In genomic region chr14:98169421-98170076, GRCm38 (mm10) we compare ENCODE assay signal across 8 mouse cellular contexts. TPM values are rescaled to one million over a fixed set of nuclear protein-coding genes. Genes with fewer than 3 reads are reported as not detected.
DNase-seq lines count a peak whose midpoint lies in the region; ATAC-seq and TF ChIP-seq lines count a peak whose summit lies in the region.

Dach1 (minus strand) TSS chr14:98169765.

- ATAC-seq in common myeloid progenitor, adult 5-6 weeks (replicated peaks; ENCODE audit: low read depth, poor library complexity, severe bottlenecking), result peak; percentile 61
- ATAC-seq in intestine, postnatal 0 days, result peak; percentile 62
- peak; percentile 71 for ATAC-seq in midbrain, embryonic 15.5 days (replicated peaks)
- ATAC-seq in stomach, embryonic 16.5 days (ENCODE audit: insufficient read depth, low FRiP score), result peak; percentile 67

- H3K4me3 ChIP-seq in gastrocnemius, adult 2 months, result peak within 1 kb of the TSS; percentile 82
- H3K4me3 ChIP-seq in intestine, postnatal 0 days (ENCODE audit: low read depth, low read length), result peak within 1 kb of the TSS; percentile 73
- peak within 1 kb of the TSS; percentile 82 for H3K4me3 ChIP-seq in midbrain, embryonic 15.5 days
- peak within 1 kb of the TSS; percentile 81 for H3K4me3 ChIP-seq in stomach, embryonic 16.5 days (replicated peaks; ENCODE audit: low read length)

- H3K27ac ChIP-seq in gastrocnemius, adult 2 months, result peak within 1 kb of the TSS; percentile 86
- H3K27ac ChIP-seq in intestine, postnatal 0 days (ENCODE audit: low read depth, low read length), result peak within 1 kb of the TSS; percentile 35; the same call in 1 of the 2 replicates
- H3K27ac ChIP-seq in midbrain, embryonic 15.5 days, result peak within 1 kb of the TSS; percentile 91
- H3K27ac ChIP-seq in stomach, embryonic 16.5 days (ENCODE audit: low read length), result peak within 1 kb of the TSS; percentile 82

- intact Hi-C loops in gastrocnemius, adult 2 months (cut with DNase I), result loop anchor here (10.0 kb wide), 1 partner anchor 585 kb away; no protein-coding TSS in a partner anchor

- peak within 1 kb of the TSS; percentile 55 for H3K9ac ChIP-seq in intestine, postnatal 0 days (ENCODE audit: low read depth, low read length)
- H3K9ac ChIP-seq in midbrain, embryonic 15.5 days, result peak within 1 kb of the TSS; percentile 84
- peak within 1 kb of the TSS; percentile 84 for H3K9ac ChIP-seq in stomach, embryonic 16.5 days (ENCODE audit: low read length)

- H3K4me2 ChIP-seq in intestine, postnatal 0 days (replicated peaks; ENCODE audit: low read depth), result peak within 1 kb of the TSS; percentile 93
- H3K4me2 ChIP-seq in midbrain, embryonic 15.5 days, result peak within 1 kb of the TSS; percentile 90
- H3K4me2 ChIP-seq in stomach, embryonic 16.5 days (ENCODE audit: low read depth, low read length), result peak within 1 kb of the TSS; percentile 93

- 1% methylated on average over 30 of the region's 32 CpGs for WGBS in intestine, postnatal 0 days
- WGBS in midbrain, embryonic 15.5 days, result under 1% methylated on average over 32 of the region's 32 CpGs
- 2% methylated on average over 31 of the region's 32 CpGs for WGBS in stomach, embryonic 16.5 days

- no peaks in the 10 kb centered on the region for H3K9me3 ChIP-seq in intestine, postnatal 0 days (ENCODE audit: control insufficient read depth)
- H3K9me3 ChIP-seq in midbrain, embryonic 15.5 days, result no peaks in the 10 kb centered on the region
- no peaks in the 10 kb centered on the region for H3K9me3 ChIP-seq in stomach, embryonic 16.5 days (replicated peaks; ENCODE audit: control insufficient read depth, low read length)

- DNase-seq in gastrocnemius, adult 2 months, result peak; percentile 29
- no peak for DNase-seq in gastrocnemius, adult 8-10 months (ENCODE audit: low spot score in 2 of 2)
- DNase-seq in heart, adult 11 months, result peak; percentile 97
- DNase-seq in liver, result peak; percentile 7

- TF ChIP-seq CTCF in gastrocnemius, adult 2 months (IDR thresholded peaks at IDR 0.05), result no peak
- TF ChIP-seq CTCF in intestine, postnatal 0 days (IDR thresholded peaks at IDR 0.05; ENCODE audit: low read depth), result no peak

- H3K36me3 ChIP-seq in intestine, postnatal 0 days (ENCODE audit: control insufficient read depth, insufficient read depth), result no peaks in the 10 kb centered on the region
- no peaks in the 10 kb centered on the region for H3K36me3 ChIP-seq in midbrain, embryonic 15.5 days (replicated peaks)
- H3K36me3 ChIP-seq in stomach, embryonic 16.5 days (ENCODE audit: control insufficient read depth, insufficient read depth, low read length), result no peaks in the 10 kb centered on the region

- no peaks in the 10 kb centered on the region for H3K4me1 ChIP-seq in intestine, postnatal 0 days (replicated peaks; ENCODE audit: control insufficient read depth, insufficient read depth, low read length)
- H3K4me1 ChIP-seq in midbrain, embryonic 15.5 days, result peaks cover 24% of the 10 kb centered on the region; the same call in 1 of the 2 replicates
- no peaks in the 10 kb centered on the region for H3K4me1 ChIP-seq in stomach, embryonic 16.5 days (ENCODE audit: control insufficient read depth, insufficient read depth, low read length)

- H3K27me3 ChIP-seq in intestine, postnatal 0 days (replicated peaks; ENCODE audit: control insufficient read depth, insufficient read depth, low read length), result no peaks in the 10 kb centered on the region
- no peaks in the 10 kb centered on the region for H3K27me3 ChIP-seq in midbrain, embryonic 15.5 days (replicated peaks)
- H3K27me3 ChIP-seq in stomach, embryonic 16.5 days (ENCODE audit: control insufficient read depth, insufficient read depth, low read length), result no peaks in the 10 kb centered on the region

RNA-seq across cellular contexts. Expression of gene Dach1, which starts in this region (rescaled TPM):
- total RNA-seq in gastrocnemius, adult 2 months (2021), result 1 to 10 TPM; 2.5 to 4.3 TPM
- 1 to 10 TPM; 1.2 to 3.2 (median 2.2) TPM for total RNA-seq in gastrocnemius, adult 8-10 months (2022)
- total RNA-seq in common myeloid progenitor, adult 5-6 weeks (2017), result 23.5 and 36.8 TPM in 2 replicates
- 2.1 and 2.2 TPM in 2 replicates for polyA plus RNA-seq in intestine, postnatal 0 days (2015; fragmentation: Nextera tagmentation; extraction: Ambion mirVana)
- 8.9 and 9.4 TPM in 2 replicates for polyA plus RNA-seq in midbrain, embryonic 15.5 days (2015; fragmentation: Nextera tagmentation; extraction: Ambion mirVana)
- 3.0 and 3.7 TPM in 2 replicates for polyA plus RNA-seq in stomach, embryonic 16.5 days (2015; fragmentation: Nextera tagmentation; extraction: Ambion mirVana)

Comparison
In these comparisons a context has a peak if more than half of its experiments do, and no peak if none do; other contexts are left out.
1. DNase-seq: peak in gastrocnemius, adult 2 months (single experiment), heart, adult 11 months (single experiment) and liver (single experiment); none in gastrocnemius, adult 8-10 months (0 of 2).
2. H3K27ac ChIP-seq: peak in every context shown above with its lines; median percentile 91 in midbrain, embryonic 15.5 days; 86 in gastrocnemius, adult 2 months; 82 in stomach, embryonic 16.5 days; 35 in intestine, postnatal 0 days.
3. Peak in every context shown above with its lines, with median percentiles within 50 percentile points of each other: H3K4me3 ChIP-seq, ATAC-seq, H3K4me2 ChIP-seq and H3K9ac ChIP-seq.